Mouse (Mus musculus): ENCODE measurements around the gene Sec24a. TPM values are rescaled to one million over a fixed set of nuclear protein-coding genes. Genes with fewer than 3 reads are reported as not detected.
A peak's percentile ranks its signal among the peaks of the same experiment; 100 is the strongest.

Gene Sec24a
- polyA plus RNA-seq, 1 experiment, result 6.9 TPM

- no peak overlapping the region for H3K4me2 ChIP-seq (ENCODE audit: low read depth)
- H3K79me2 ChIP-seq (ENCODE audit: control insufficient read depth, insufficient read depth), result peaks cover 8% of the 10 kb centered on the region
- no peak overlapping the region for H3K4me3 ChIP-seq
- H3K27me3 ChIP-seq (ENCODE audit: control insufficient read depth, insufficient read depth, insufficient read length), result no peaks in the 10 kb centered on the region
- H3K36me3 ChIP-seq (ENCODE audit: control insufficient read depth, insufficient read depth), result peaks cover 33% of the 10 kb centered on the region
- no peak for TF ChIP-seq TCF3 (IDR thresholded peaks at IDR 0.05; ENCODE audit: insufficient read length, low read depth)
- TF ChIP-seq POLR2AphosphoS2 (IDR thresholded peaks at IDR 0.05; ENCODE audit: insufficient read length, low read depth), result no peak
- TF ChIP-seq E2F4 (IDR thresholded peaks at IDR 0.05; ENCODE audit: insufficient read depth), result no peak
- no peak for TF ChIP-seq MYOD1 (IDR thresholded peaks at IDR 0.05; ENCODE audit: control insufficient read depth in 1 of 3, insufficient read length in 2 of 3, low read depth in 2 of 3)
- no peak for TF ChIP-seq REST (IDR thresholded peaks at IDR 0.05; ENCODE audit: insufficient read depth, insufficient read length)
- TF ChIP-seq MAX (IDR thresholded peaks at IDR 0.05; ENCODE audit: low read depth), result no peak
- no peak for TF ChIP-seq CEBPB (IDR thresholded peaks at IDR 0.05; ENCODE audit: insufficient read depth, poor library complexity, severe bottlenecking)
- no peak for TF ChIP-seq POLR2A (IDR thresholded peaks at IDR 0.05; ENCODE audit: insufficient read length, low read depth)
- no peak for TF ChIP-seq MYOG (IDR thresholded peaks at IDR 0.05; ENCODE audit: control insufficient read depth in 1 of 3, insufficient read depth in 1 of 3, insufficient read length in 2 of 3, low read depth in 2 of 3)
- no peak for TF ChIP-seq USF1 (IDR thresholded peaks at IDR 0.05; ENCODE audit: low read depth)
- no peak for TF ChIP-seq TCF12 (IDR thresholded peaks at IDR 0.05; ENCODE audit: insufficient read depth, poor library complexity, severe bottlenecking)
- no peak for TF ChIP-seq SRF (IDR thresholded peaks at IDR 0.05; ENCODE audit: control insufficient read depth, insufficient read length, low read depth)
- no peak overlapping the region for H3ac ChIP-seq (ENCODE audit: control insufficient read depth, insufficient read length)
Measured at GRCm38 (mm10) chr11:51732883-51733282, 30.6 kb downstream of the Sec24a start.

- Histone ChIP-seq H3K79me2 (ENCODE audit: control insufficient read depth, insufficient read depth) (no peaks in the 10 kb centered on the region), H3K36me3 (ENCODE audit: control insufficient read depth, insufficient read depth) (peaks cover 34% of the 10 kb centered on the region), H3K4me2 (ENCODE audit: low read depth) (no peak overlapping the region), H3K4me3 (no peak overlapping the region), H3ac (ENCODE audit: control insufficient read depth, insufficient read length) (no peak overlapping the region), H3K27me3 (ENCODE audit: control insufficient read depth, insufficient read depth, insufficient read length) (no peaks in the 10 kb centered on the region)
- no peak for TF ChIP-seq E2F4 (IDR thresholded peaks at IDR 0.05; ENCODE audit: insufficient read depth)
- no peak for TF ChIP-seq REST (IDR thresholded peaks at IDR 0.05; ENCODE audit: insufficient read depth, insufficient read length)
- no peak for TF ChIP-seq TCF12 (IDR thresholded peaks at IDR 0.05; ENCODE audit: insufficient read depth, poor library complexity, severe bottlenecking)
- no peak for TF ChIP-seq TCF3 (IDR thresholded peaks at IDR 0.05; ENCODE audit: insufficient read length, low read depth)
- TF ChIP-seq POLR2AphosphoS2 (IDR thresholded peaks at IDR 0.05; ENCODE audit: insufficient read length, low read depth), result no peak
- no peak for TF ChIP-seq MAX (IDR thresholded peaks at IDR 0.05; ENCODE audit: low read depth)
- no peak for TF ChIP-seq USF1 (IDR thresholded peaks at IDR 0.05; ENCODE audit: low read depth)
- no peak for TF ChIP-seq SRF (IDR thresholded peaks at IDR 0.05; ENCODE audit: control insufficient read depth, insufficient read length, low read depth)
- TF ChIP-seq MYOD1 (IDR thresholded peaks at IDR 0.05; ENCODE audit: control insufficient read depth in 1 of 3, insufficient read length in 2 of 3, low read depth in 2 of 3), result no peak
- no peak for TF ChIP-seq CEBPB (IDR thresholded peaks at IDR 0.05; ENCODE audit: insufficient read depth, poor library complexity, severe bottlenecking)
Measured at GRCm38 (mm10) chr11:51721066-51721465, 42.4 kb downstream of the Sec24a start.

GRCm38 (mm10) chr11:51707080-51707479, 56.4 kb downstream of the Sec24a start:
- H3ac ChIP-seq (ENCODE audit: control insufficient read depth, insufficient read length), result no peak overlapping the region
- TF ChIP-seq MYOG (IDR thresholded peaks at IDR 0.05; ENCODE audit: control insufficient read depth in 1 of 3, insufficient read depth in 1 of 3, insufficient read length in 2 of 3, low read depth in 2 of 3) (no peak), MAX (IDR thresholded peaks at IDR 0.05; ENCODE audit: low read depth) (no peak), SRF (IDR thresholded peaks at IDR 0.05; ENCODE audit: control insufficient read depth, insufficient read length, low read depth) (no peak), USF1 (IDR thresholded peaks at IDR 0.05; ENCODE audit: low read depth) (no peak), CEBPB (IDR thresholded peaks at IDR 0.05; ENCODE audit: insufficient read depth, poor library complexity, severe bottlenecking) (no peak), REST (IDR thresholded peaks at IDR 0.05; ENCODE audit: insufficient read depth, insufficient read length) (no peak), TCF3 (IDR thresholded peaks at IDR 0.05; ENCODE audit: insufficient read length, low read depth) (no peak), E2F4 (IDR thresholded peaks at IDR 0.05; ENCODE audit: insufficient read depth) (no peak), TCF12 (IDR thresholded peaks at IDR 0.05; ENCODE audit: insufficient read depth, poor library complexity, severe bottlenecking) (no peak), POLR2A (IDR thresholded peaks at IDR 0.05; ENCODE audit: insufficient read length, low read depth) (no peak), POLR2AphosphoS2 (IDR thresholded peaks at IDR 0.05; ENCODE audit: insufficient read length, low read depth) (no peak)
- H3K36me3 ChIP-seq (ENCODE audit: control insufficient read depth, insufficient read depth), result peaks cover 37% of the 10 kb centered on the region
- no peaks in the 10 kb centered on the region for H3K27me3 ChIP-seq (ENCODE audit: control insufficient read depth, insufficient read depth, insufficient read length)
- no peaks in the 10 kb centered on the region for H3K79me2 ChIP-seq (ENCODE audit: control insufficient read depth, insufficient read depth)
- no peak overlapping the region for H3K4me3 ChIP-seq
- no peak overlapping the region for H3K4me2 ChIP-seq (ENCODE audit: low read depth)

GRCm38 (mm10) chr11:51706451-51706850, 57.0 kb downstream of the Sec24a start:
- Histone ChIP-seq H3K4me2 (ENCODE audit: low read depth) (no peak overlapping the region), H3K4me3 (no peak overlapping the region), H3ac (ENCODE audit: control insufficient read depth, insufficient read length) (no peak overlapping the region), H3K79me2 (ENCODE audit: control insufficient read depth, insufficient read depth) (no peaks in the 10 kb centered on the region), H3K27me3 (ENCODE audit: control insufficient read depth, insufficient read depth, insufficient read length) (no peaks in the 10 kb centered on the region), H3K36me3 (ENCODE audit: control insufficient read depth, insufficient read depth) (peaks cover 38% of the 10 kb centered on the region)
- TF ChIP-seq TCF12 (IDR thresholded peaks at IDR 0.05; ENCODE audit: insufficient read depth, poor library complexity, severe bottlenecking) (no peak), E2F4 (IDR thresholded peaks at IDR 0.05; ENCODE audit: insufficient read depth) (no peak), REST (IDR thresholded peaks at IDR 0.05; ENCODE audit: insufficient read depth, insufficient read length) (no peak), POLR2A (IDR thresholded peaks at IDR 0.05; ENCODE audit: insufficient read length, low read depth) (no peak), MAX (IDR thresholded peaks at IDR 0.05; ENCODE audit: low read depth) (no peak)

GRCm38 (mm10) chr11:51703379-51703998, 59.9 kb downstream of the Sec24a start:
- no peak overlapping the region for H3K4me3 ChIP-seq
- H3K79me2 ChIP-seq (ENCODE audit: control insufficient read depth, insufficient read depth), result no peaks in the 10 kb centered on the region
- H3K27me3 ChIP-seq (ENCODE audit: control insufficient read depth, insufficient read depth, insufficient read length), result no peaks in the 10 kb centered on the region
- H3K4me2 ChIP-seq (ENCODE audit: low read depth), result peak overlapping the region; percentile 32
- no peak overlapping the region for H3ac ChIP-seq (ENCODE audit: control insufficient read depth, insufficient read length)
- peaks cover 56% of the 10 kb centered on the region for H3K36me3 ChIP-seq (ENCODE audit: control insufficient read depth, insufficient read depth)
- TF ChIP-seq USF1 (IDR thresholded peaks at IDR 0.05; ENCODE audit: low read depth), result no peak
- TF ChIP-seq POLR2A (IDR thresholded peaks at IDR 0.05; ENCODE audit: insufficient read length, low read depth), result peak; percentile 12
- no peak for TF ChIP-seq REST (IDR thresholded peaks at IDR 0.05; ENCODE audit: insufficient read depth, insufficient read length)
